Mouse (Mus musculus) heart, adult 2 months (tissue): ENCODE data around the gene Prkd3.

Experiments
- CTCF ChIP-seq: fragments of 200-600 bp; IDR thresholded peaks from 2 replicates; pipeline ENCODE4 v1.8.1; 2022; ENCODE audit warnings: antibody characterized with exemption, mild to moderate bottlenecking, moderate library complexity
- POLR2A ChIP-seq: fragments of 200-500 bp; IDR thresholded peaks from 2 replicates; pipeline ENCODE4 v1.6.1; 2011; ENCODE audit warnings: mild to moderate bottlenecking, low read depth, low read length, control low read depth; ENCODE audit not compliant: insufficient read depth

- TF ChIP-seq POLR2A: no peak
- TF ChIP-seq CTCF: no peak
Observed at GRCm38 (mm10) chr17:79029226-79029625, 8.6 kb upstream of the Prkd3 start.
